Mouse (Mus musculus) midbrain, embryonic 16.5 days (tissue): ENCODE measurements around the gene Btbd35f13. TPM values are rescaled to one million over a fixed set of nuclear protein-coding genes. Genes with fewer than 3 reads are reported as not detected.
"Not testable (repeated sequence)": the region's sequence is repeated elsewhere in the genome, so short reads cannot be mapped to it uniquely, and the experiment has no call there.

Experiments used
- ATAC-seq: fragments of 200-750 bp; cut with Nextera tagmentation; 2 replicates; pipeline ENCODE4 v1.8.0; 2017; ENCODE audit warnings: moderate TSS enrichment
- H3K27ac ChIP-seq: fragments of 300-500 bp; sonication (generic); 2 replicates; pipeline ENCODE4 v1.5.1; 2014; ENCODE audit warnings: mild to moderate bottlenecking, low read length, mixed read lengths
- H3K27me3 ChIP-seq: fragments of 300-500 bp; sonication (generic); 2 replicates; pipeline ENCODE4 v1.6.1; 2014; ENCODE audit warnings: low read depth, low read length, mixed read lengths; ENCODE audit not compliant: control insufficient read depth, insufficient read depth
- H3K36me3 ChIP-seq: fragments of 300-500 bp; sonication (generic); 2 replicates; pipeline ENCODE4 v1.6.1; 2014; ENCODE audit warnings: mild to moderate bottlenecking, low read length, moderate library complexity, mixed read lengths; ENCODE audit not compliant: control insufficient read depth, insufficient read depth
- H3K4me1 ChIP-seq: fragments of 300-500 bp; sonication (generic); 2 replicates; pipeline ENCODE4 v1.6.1; 2014; ENCODE audit warnings: mild to moderate bottlenecking, low read length, mixed read lengths; ENCODE audit not compliant: control insufficient read depth, insufficient read depth
- H3K4me2 ChIP-seq: fragments of 300-500 bp; sonication (generic); 2 replicates; pipeline ENCODE4 v1.6.1; 2014; ENCODE audit warnings: mild to moderate bottlenecking, low read length, mixed read lengths
- H3K4me3 ChIP-seq: fragments of 300-500 bp; sonication (generic); 2 replicates; pipeline ENCODE4 v1.5.1; 2014; ENCODE audit warnings: low read depth, mild to moderate bottlenecking, low read length, moderate library complexity, mixed read lengths
- H3K9ac ChIP-seq: fragments of 300-500 bp; sonication (generic); 2 replicates; pipeline ENCODE4 v1.6.1; 2014; ENCODE audit warnings: low read depth, low read length, mixed read lengths
- H3K9me3 ChIP-seq: fragments of 300-500 bp; sonication (generic); replicated peaks from 2 replicates; pipeline ENCODE4 v1.6.1; 2014; ENCODE audit warnings: mild to moderate bottlenecking, low read length, mixed read lengths; ENCODE audit not compliant: control insufficient read depth, poor library complexity, severe bottlenecking
- WGBS: fragments of 180-500 bp; shearing (Covaris S2); extraction: QIAGEN DNeasy Blood & Tissue Kit; methylation state at CpG from one replicate; pipeline ENCODE4 v1.1.7; 2014; 5-methylcytosine and 5-hydroxymethylcytosine counted together
- polyA plus RNA-seq: library from polyadenylated mRNA; unstranded; fragments of >200 nt; fragmentation: Nextera tagmentation; extraction: Ambion mirVana; gene quantifications from 2 replicates; pipeline ENCODE4 v1.2.1, GENCODE M21; 2015

Btbd35f13 gene
- not detected in 2 replicates for polyA plus RNA-seq

GRCm38 (mm10) chrX:33656872-33657271, at the start of gene Btbd35f13:
Btbd35f13 (plus strand) TSS chrX:33657172.
- not testable (repeated sequence) for H3K27ac ChIP-seq, H3K9ac ChIP-seq, H3K36me3 ChIP-seq, H3K4me3 ChIP-seq, ATAC-seq, H3K4me1 ChIP-seq, H3K9me3 ChIP-seq, H3K4me2 ChIP-seq, H3K27me3 ChIP-seq
- 88% methylated on average over 2 of the region's 3 CpGs for WGBS

- H3K36me3 ChIP-seq, H3K27me3 ChIP-seq, H3K4me3 ChIP-seq, H3K27ac ChIP-seq, H3K9ac ChIP-seq, H3K4me2 ChIP-seq, H3K4me1 ChIP-seq, ATAC-seq, H3K9me3 ChIP-seq: not testable (repeated sequence)
- WGBS: no CpG with 5 or more reads among the region's 3 CpGs
These were observed 45.3 kb downstream of the Btbd35f13 start, which contains the start of gene Btbd35f14 for GRCm38 (mm10) chrX:33702249-33702648. Btbd35f14 (minus strand) TSS chrX:33702349.

Other genes with a start within 250 kb of the Btbd35f13 start
- gene Btbd35f15, start 79.9 kb upstream of the Btbd35f13 start, polyA plus RNA-seq: not detected in 2 replicates
- not detected in 2 replicates for gene Btbd35f14, start 45.2 kb downstream of the Btbd35f13 start, polyA plus RNA-seq